ENCODE assay signal across 11 mouse cellular contexts in genomic region chr7:132067511-132067910, GRCm38 (mm10).
A peak's percentile ranks its signal among the peaks of the same experiment; 100 is the strongest.
DNase-seq lines count a peak whose midpoint lies in the region.
"Had no signal": no experiment of that assay in that cellular context is flagged by ENCODE, and none has a peak within 500 bp of the region (broad histone marks: within the 10 kb centered on the region; RNA-seq: fewer than 3 reads in every experiment).

No protein-coding gene starts in this region.

- DNase-seq in adrenal gland, adult 2 months = peak; percentile 71
- DNase-seq in adrenal gland, adult 8-10 months = peak; percentile 21
- peak; percentile 12 for DNase-seq in adrenal gland, postnatal 25 days
- DNase-seq in kidney, adult 18-20 months = no peak
- DNase-seq in ovary, postnatal 10 days (ENCODE audit: low spot score) = no peak
- no peak for DNase-seq in urinary bladder, postnatal 36 days (ENCODE audit: low spot score in 2 of 2)
- DNase-seq: cerebellum, adult 2 months; cerebellum, adult 9-11 months; cerebellum, postnatal 25 days; gastrocnemius, postnatal 10 days; gastrocnemius, postnatal 36 days had no signal

Comparison
In these comparisons a context has a peak if more than half of its experiments do, and no peak if none do; other contexts are left out.
1. DNase-seq: peak in adrenal gland, adult 2 months (single experiment), adrenal gland, adult 8-10 months (single experiment) and adrenal gland, postnatal 25 days (single experiment); none in kidney, adult 18-20 months (single experiment), ovary, postnatal 10 days (single experiment) and urinary bladder, postnatal 36 days (0 of 2).